Mouse (Mus musculus) embryonic fibroblast, embryonic 13.5 days (primary cell): ENCODE results near the gene Bcdin3d. TPM values are rescaled to one million over a fixed set of nuclear protein-coding genes. Genes with fewer than 3 reads are reported as not detected.

Experiments
- H3K27ac ChIP-seq: 2 replicates; pipeline ENCODE4 v1.5.1; 2012; ENCODE audit warnings: low read length, control low read depth, inconsistent platforms; ENCODE audit not compliant: insufficient read depth
- H3K4me1 ChIP-seq: 2 replicates; pipeline ENCODE4 v1.6.1; 2011; ENCODE audit warnings: low read length; ENCODE audit not compliant: control insufficient read depth, insufficient read depth
- H3K4me3 ChIP-seq: 2 replicates; pipeline ENCODE4 v1.5.1; 2011; ENCODE audit warnings: mild to moderate bottlenecking, control low read depth, low read length; ENCODE audit not compliant: insufficient read depth
- CTCF ChIP-seq: IDR thresholded peaks from 2 replicates; pipeline ENCODE4 v1.5.1; 2011; ENCODE audit warnings: mild to moderate bottlenecking, control low read depth, low read length, moderate library complexity, borderline replicate concordance; ENCODE audit not compliant: insufficient read depth
- POLR2A ChIP-seq: IDR thresholded peaks from 2 replicates; pipeline ENCODE4 v1.6.1; 2011; ENCODE audit warnings: low read depth, mild to moderate bottlenecking, control low read depth, low read length, moderate library complexity
- polyA plus RNA-seq: library from polyadenylated mRNA; stranded (reverse); fragments of >200 nt; gene quantifications from 2 replicates; pipeline ENCODE4 v1.2.4, GENCODE M21; 2011; ENCODE audit warnings: low read depth; ENCODE audit not compliant: missing spikeins, insufficient read length

The Bcdin3d gene
- polyA plus RNA-seq, 1 experiment = 5.8 TPM

DNA sequence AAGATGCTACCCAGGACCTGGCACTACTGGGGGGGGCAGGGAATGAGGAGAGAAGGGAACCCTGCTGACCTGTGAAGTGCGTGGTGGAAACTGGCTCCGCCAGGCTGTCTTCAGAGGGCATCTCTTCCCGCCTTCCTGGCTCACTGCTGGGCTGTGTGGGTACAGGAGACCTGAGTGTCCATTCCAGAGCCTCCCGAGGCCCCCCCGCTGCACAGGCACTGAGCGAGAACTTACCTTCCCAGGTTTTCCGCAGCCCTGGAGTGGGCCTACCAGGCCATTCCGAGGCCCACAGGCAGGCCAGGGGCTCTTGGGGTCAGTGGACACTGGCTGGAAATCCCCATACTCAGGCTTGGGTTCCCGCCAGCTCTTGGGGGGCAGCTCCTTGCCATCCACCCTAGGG is 50.6 kb downstream of the Bcdin3d start:
- peaks cover 4% of the 10 kb centered on the region for H3K4me1 ChIP-seq

DNA sequence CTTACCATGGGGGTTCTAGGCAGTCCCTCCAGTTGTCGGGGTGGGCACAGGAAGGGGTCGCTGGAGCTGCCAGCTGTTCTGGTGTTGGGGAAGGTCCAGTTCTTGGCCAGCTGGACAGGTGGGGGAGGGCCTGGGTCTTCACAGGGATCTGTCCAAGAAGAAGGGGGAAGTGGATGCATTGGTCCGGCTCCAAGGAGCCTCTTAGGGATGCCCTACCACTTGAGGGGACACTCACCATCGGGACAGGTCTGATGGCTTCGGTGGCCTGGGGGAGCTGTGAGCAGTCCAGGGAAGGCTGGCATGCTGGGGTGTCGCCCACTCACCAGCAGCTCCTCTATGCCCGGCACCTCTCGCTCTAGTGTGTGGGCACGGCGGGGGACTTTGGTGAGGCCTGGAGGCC is 51.4 kb downstream of the Bcdin3d start:
- Histone ChIP-seq H3K4me3 (no peak overlapping the region), H3K27ac (no peak overlapping the region), H3K4me1 (peaks cover 4% of the 10 kb centered on the region)
- no peak for TF ChIP-seq POLR2A
- TF ChIP-seq CTCF = no peak

More for the DNA sequence above, 50.6 kb downstream of the Bcdin3d start:
- TF ChIP-seq POLR2A (no peak), CTCF (no peak)
- Histone ChIP-seq H3K4me3 (no peak overlapping the region), H3K27ac (no peak overlapping the region)

DNA sequence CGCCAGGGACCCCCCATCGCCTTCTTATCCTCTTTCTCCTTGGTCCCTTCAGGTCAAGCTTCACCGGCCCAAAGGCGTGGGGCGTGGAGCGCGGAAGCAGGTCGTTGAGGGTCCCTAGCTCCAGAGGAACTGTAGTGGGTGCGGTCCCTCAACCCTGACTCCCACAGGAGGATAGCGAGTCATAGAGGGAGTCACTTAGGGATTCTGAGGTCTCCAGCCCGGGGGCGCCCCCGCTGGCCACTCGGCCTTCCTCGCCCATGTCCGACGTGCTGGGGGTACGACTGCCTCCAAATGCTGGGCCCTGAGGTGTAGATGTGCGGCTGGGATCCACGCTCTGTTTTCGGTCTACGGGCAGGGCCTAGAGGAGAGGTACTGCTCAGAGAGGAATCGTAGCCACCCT is 52.0 kb downstream of the Bcdin3d start:
- H3K4me3 ChIP-seq = no peak overlapping the region
- peaks cover 6% of the 10 kb centered on the region for H3K4me1 ChIP-seq
- no peak overlapping the region for H3K27ac ChIP-seq
- TF ChIP-seq POLR2A (no peak), CTCF (no peak)

DNA sequence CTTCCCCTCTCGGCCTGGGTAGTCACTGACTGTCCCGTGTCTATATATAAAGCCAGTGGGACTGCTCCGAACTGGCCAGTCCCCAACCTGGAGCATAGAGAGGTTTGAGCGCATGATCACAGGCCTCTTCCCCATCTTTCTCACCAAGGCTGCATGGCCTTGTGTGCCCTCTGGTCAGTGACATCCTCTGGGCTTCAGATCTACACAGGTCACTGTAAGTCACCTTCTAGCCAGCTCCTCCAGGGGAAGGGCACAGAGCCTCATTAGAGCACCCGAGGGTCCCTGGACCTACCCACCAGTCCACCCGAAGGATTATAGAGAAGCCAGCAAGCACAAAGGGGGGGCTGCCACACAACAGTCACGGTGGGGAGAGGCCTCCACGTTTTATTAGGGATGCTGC is 52.9 kb downstream of the Bcdin3d start:
- Histone ChIP-seq H3K4me3 (no peak overlapping the region), H3K27ac (peak overlapping the region; percentile 89; the same call in 1 of the 2 replicates), H3K4me1 (peaks cover 8% of the 10 kb centered on the region)
- TF ChIP-seq POLR2A (no peak), CTCF (no peak)

DNA sequence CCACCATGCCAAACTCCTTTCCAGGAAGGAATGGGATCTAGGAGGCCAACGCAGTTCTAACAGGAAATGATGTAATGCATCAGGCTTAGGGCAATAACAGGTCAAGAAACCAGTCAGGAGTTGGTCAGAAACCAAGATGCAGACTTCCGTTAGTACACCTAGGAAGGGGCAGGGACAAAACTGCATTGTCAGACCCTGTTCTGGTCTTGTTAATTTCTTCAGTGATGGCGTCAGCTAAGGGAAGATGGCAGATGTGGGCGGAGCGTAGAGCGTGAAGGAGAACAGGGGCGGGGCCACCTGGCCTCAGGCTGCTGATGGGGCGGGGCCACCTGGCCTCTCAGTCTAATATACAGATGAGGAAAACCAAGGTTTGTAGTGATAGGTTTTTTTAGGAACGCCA is 53.4 kb downstream of the Bcdin3d start:
- TF ChIP-seq CTCF (no peak), POLR2A (no peak)
- Histone ChIP-seq H3K4me3 (no peak overlapping the region), H3K4me1 (peaks cover 8% of the 10 kb centered on the region), H3K27ac (peak overlapping the region; percentile 89)

DNA sequence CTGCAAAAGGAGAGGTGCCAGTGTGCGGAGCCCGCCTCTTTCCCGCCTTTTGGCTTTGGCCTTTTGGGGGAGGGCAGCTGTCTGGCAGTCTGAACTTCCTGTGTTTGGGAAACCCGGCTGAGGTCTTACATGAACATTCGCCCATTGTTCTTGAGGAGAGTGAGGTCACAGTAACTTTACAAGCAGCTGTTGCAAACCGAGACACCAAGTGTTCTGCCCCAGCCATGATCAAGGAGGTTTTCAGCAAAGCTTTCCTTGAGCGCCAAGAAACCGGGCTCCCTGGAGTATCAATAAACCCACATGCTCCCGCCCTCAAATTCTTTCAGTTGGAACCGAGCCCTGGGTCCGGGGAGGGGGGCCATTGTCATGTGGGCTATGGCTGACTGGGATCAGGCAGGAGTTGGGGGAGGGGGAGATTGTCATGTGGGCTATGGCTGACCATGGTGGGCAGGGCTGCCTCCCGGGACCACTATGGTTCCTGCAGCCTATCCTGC is 54.0 kb downstream of the Bcdin3d start:
- Histone ChIP-seq H3K4me1 (peaks cover 8% of the 10 kb centered on the region), H3K27ac (peak overlapping the region; percentile 89), H3K4me3 (no peak overlapping the region)
- TF ChIP-seq POLR2A (no peak; the same call in 1 of the 2 replicates), CTCF (no peak)

DNA sequence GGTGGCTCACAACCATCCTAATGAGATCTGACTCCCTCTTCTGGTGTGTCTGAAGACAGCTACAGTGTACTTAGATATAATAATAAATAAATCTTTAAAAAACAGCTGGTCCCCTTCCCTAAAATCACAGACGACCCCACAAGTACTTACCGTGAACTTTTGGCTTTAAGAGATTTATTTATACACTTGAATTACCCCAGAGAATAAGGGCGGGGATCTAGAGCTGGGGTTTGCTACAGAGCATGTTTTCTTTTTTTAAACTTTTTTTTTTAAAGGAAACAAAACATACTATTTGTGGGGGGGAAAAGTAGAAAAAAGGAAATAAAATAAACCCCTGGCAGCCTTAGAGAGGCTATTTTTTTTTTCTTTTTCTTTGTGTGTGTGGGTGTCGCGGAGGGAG is 54.4 kb downstream of the Bcdin3d start:
- TF ChIP-seq POLR2A (no peak), CTCF (no peak)
- Histone ChIP-seq H3K4me1 (peaks cover 8% of the 10 kb centered on the region), H3K27ac (peak overlapping the region; percentile 89; the same call in 1 of the 2 replicates), H3K4me3 (no peak overlapping the region)

Other genes starting within 250 kb of the Bcdin3d start
- gene Kcnh3, start 249.9 kb downstream of the Bcdin3d start, polyA plus RNA-seq = 0.40 TPM in 1 of 2 replicates, not detected in the other
- 24.7 and 37.2 TPM in 2 replicates for gene Mcrs1, start 222.8 kb downstream of the Bcdin3d start, polyA plus RNA-seq
- 24.4 and 25.7 TPM in 2 replicates for gene Prpf40b, start 179.6 kb downstream of the Bcdin3d start, polyA plus RNA-seq
- not detected in 2 replicates for gene Fam186b, start 178.8 kb downstream of the Bcdin3d start, polyA plus RNA-seq
- gene Fmnl3, start 104.2 kb downstream of the Bcdin3d start, polyA plus RNA-seq = 49.5 and 51.2 TPM in 2 replicates
- gene Tmbim6, start 81.8 kb downstream of the Bcdin3d start, polyA plus RNA-seq = 419 and 479 TPM in 2 replicates
- gene Nckap5l, start 17.0 kb downstream of the Bcdin3d start, polyA plus RNA-seq = 11.6 and 18.6 TPM in 2 replicates
- gene Faim2, start 53.4 kb upstream of the Bcdin3d start, polyA plus RNA-seq = 1.4 TPM in 1 of 2 replicates, not detected in the other
- not detected in 2 replicates for gene Aqp2, start 104.3 kb upstream of the Bcdin3d start, polyA plus RNA-seq
- 4.2 and 7.0 TPM in 2 replicates for gene Aqp5, start 116.1 kb upstream of the Bcdin3d start, polyA plus RNA-seq
- gene Aqp6, start 126.7 kb upstream of the Bcdin3d start, polyA plus RNA-seq = not detected in 2 replicates
- gene Racgap1, start 176.9 kb upstream of the Bcdin3d start, polyA plus RNA-seq = 47.1 and 72.4 TPM in 2 replicates
- 0.65 and 1.0 TPM in 2 replicates for gene Asic1, start 195.6 kb upstream of the Bcdin3d start, polyA plus RNA-seq
- gene Smarcd1, start 227.4 kb upstream of the Bcdin3d start, polyA plus RNA-seq = 28.1 and 36.8 TPM in 2 replicates
- not detected in 2 replicates for gene Gm17349, start 230.8 kb upstream of the Bcdin3d start, polyA plus RNA-seq
- gene Gpd1, start 242.8 kb upstream of the Bcdin3d start, polyA plus RNA-seq = 0.53 and 0.54 TPM in 2 replicates